Mouse (Mus musculus) midbrain, embryonic 13.5 days (tissue): ENCODE results near the gene Ddx50. TPM values are rescaled to one million over a fixed set of nuclear protein-coding genes. Genes with fewer than 3 reads are reported as not detected.
"Not testable (repeated sequence)": the region's sequence is repeated elsewhere in the genome, so short reads cannot be mapped to it uniquely, and the experiment has no call there.

Experiments
- ATAC-seq: fragments of 200-750 bp; cut with Nextera tagmentation; 2 replicates; pipeline ENCODE4 v1.8.0; 2017; ENCODE audit warnings: mild to moderate bottlenecking, moderate TSS enrichment, moderate library complexity
- H3K27ac ChIP-seq: fragments of 300-500 bp; sonication (generic); 2 replicates; pipeline ENCODE4 v1.5.1; 2015; ENCODE audit warnings: inconsistent platforms, mild to moderate bottlenecking, moderate library complexity
- H3K27me3 ChIP-seq: fragments of 300-500 bp; sonication (generic); 2 replicates; pipeline ENCODE4 v1.6.1; 2015; ENCODE audit warnings: mild to moderate bottlenecking, inconsistent platforms
- H3K36me3 ChIP-seq: fragments of 300-500 bp; sonication (generic); 2 replicates; pipeline ENCODE4 v1.6.1; 2015; ENCODE audit warnings: mild to moderate bottlenecking, inconsistent platforms
- H3K4me1 ChIP-seq: fragments of 300-500 bp; sonication (generic); replicated peaks from 2 replicates; pipeline ENCODE4 v1.6.1; 2015; ENCODE audit warnings: inconsistent platforms
- H3K4me2 ChIP-seq: fragments of 300-500 bp; sonication (generic); replicated peaks from 2 replicates; pipeline ENCODE4 v1.6.1; 2015; ENCODE audit warnings: moderate library complexity, mild to moderate bottlenecking, inconsistent platforms
- H3K4me3 ChIP-seq: fragments of 300-500 bp; sonication (generic); replicated peaks from 2 replicates; pipeline ENCODE4 v1.5.1; 2015; ENCODE audit warnings: mild to moderate bottlenecking, inconsistent platforms
- H3K9ac ChIP-seq: fragments of 300-500 bp; sonication (generic); replicated peaks from 2 replicates; pipeline ENCODE4 v1.6.1; 2015; ENCODE audit warnings: mild to moderate bottlenecking, inconsistent platforms
- H3K9me3 ChIP-seq: fragments of 300-500 bp; sonication (generic); 2 replicates; pipeline ENCODE4 v1.6.1; 2016; ENCODE audit warnings: mild to moderate bottlenecking, inconsistent platforms
- WGBS: fragments of 180-500 bp; shearing (Covaris S2); methylation state at CpG from one replicate; pipeline ENCODE4 v1.1.7; 2015; 5-methylcytosine and 5-hydroxymethylcytosine counted together
- polyA plus RNA-seq: library from polyadenylated mRNA; unstranded; fragments of >200 nt; fragmentation: Nextera tagmentation; extraction: Ambion mirVana; gene quantifications from 2 replicates; pipeline ENCODE4 v1.2.1, GENCODE M21; 2015

The Ddx50 gene
- polyA plus RNA-seq, 1 experiment from 2014 or later: 102 TPM

GRCm38 (mm10) chr10:62599311-62599710 is 51.7 kb downstream of the Ddx50 start:
- WGBS: 95% methylated on average over 3 of the region's 3 CpGs
- Histone ChIP-seq H3K36me3 (peaks cover 29% of the 10 kb centered on the region), H3K4me1 (peaks cover 33% of the 10 kb centered on the region)
- H3K9ac ChIP-seq, H3K27ac ChIP-seq, H3K9me3 ChIP-seq, H3K4me3 ChIP-seq, ATAC-seq, H3K27me3 ChIP-seq, H3K4me2 ChIP-seq: not testable (repeated sequence)

DNA sequence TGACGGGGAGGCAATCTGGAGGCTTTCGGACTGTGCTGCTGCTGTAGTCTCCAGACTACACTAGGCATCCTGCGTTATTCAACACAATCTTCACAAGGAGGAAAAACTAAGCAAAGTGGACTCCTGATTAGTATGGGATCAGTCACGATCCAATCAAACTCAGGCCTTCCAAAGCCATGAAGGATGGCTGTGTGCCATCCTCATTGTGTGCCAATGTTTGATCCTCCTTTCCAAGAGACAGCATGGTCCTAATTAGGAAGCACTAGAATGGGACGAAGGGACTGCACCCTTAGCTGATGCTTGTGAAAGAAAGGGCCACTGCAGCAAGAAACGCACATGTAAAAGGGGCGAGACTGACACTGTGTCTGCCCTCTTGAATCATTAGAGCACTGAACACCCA is 58.5 kb downstream of the Ddx50 start:
- Histone ChIP-seq H3K27ac (no peak overlapping the region), H3K9me3 (no peaks in the 10 kb centered on the region), H3K4me3 (no peak overlapping the region), H3K4me2 (no peak overlapping the region), H3K27me3 (no peaks in the 10 kb centered on the region), H3K36me3 (peaks cover 80% of the 10 kb centered on the region), H3K4me1 (peaks cover 4% of the 10 kb centered on the region; the same call in 1 of the 2 replicates), H3K9ac (no peak overlapping the region)
- no peak for ATAC-seq
- WGBS: 86% methylated on average over 7 of the region's 7 CpGs

- Histone ChIP-seq H3K9me3 (no peaks in the 10 kb centered on the region), H3K36me3 (peaks cover 93% of the 10 kb centered on the region), H3K4me3 (no peak overlapping the region), H3K4me2 (no peak overlapping the region), H3K27me3 (no peaks in the 10 kb centered on the region), H3K4me1 (no peaks in the 10 kb centered on the region), H3K9ac (no peak overlapping the region), H3K27ac (no peak overlapping the region)
- peak; percentile 89 for ATAC-seq
- 36% methylated on average over 6 of the region's 6 CpGs for WGBS
Measured at GRCm38 (mm10) chr10:62590200-62590599, 60.8 kb downstream of the Ddx50 start.

DNA sequence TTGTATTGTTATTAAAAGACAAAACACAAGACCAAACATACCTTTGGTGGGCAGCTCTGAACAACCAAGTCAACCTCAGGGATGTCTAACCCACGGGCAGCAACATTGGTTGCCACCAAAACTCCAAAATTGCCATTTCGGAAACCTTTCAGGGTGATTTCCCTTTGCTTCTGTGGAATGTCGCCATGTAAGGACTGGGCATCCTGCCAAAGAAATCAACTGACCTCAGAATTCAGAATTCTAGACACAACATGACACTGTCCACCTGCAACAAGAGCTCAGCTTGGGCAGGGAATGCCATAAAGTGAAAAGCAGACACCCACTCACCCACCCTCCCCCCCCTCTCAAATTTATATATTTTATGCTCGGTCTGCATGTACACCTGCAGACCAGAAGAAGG is 62.4 kb downstream of the Ddx50 start:
- 88% methylated on average over 4 of the region's 4 CpGs for WGBS

DNA sequence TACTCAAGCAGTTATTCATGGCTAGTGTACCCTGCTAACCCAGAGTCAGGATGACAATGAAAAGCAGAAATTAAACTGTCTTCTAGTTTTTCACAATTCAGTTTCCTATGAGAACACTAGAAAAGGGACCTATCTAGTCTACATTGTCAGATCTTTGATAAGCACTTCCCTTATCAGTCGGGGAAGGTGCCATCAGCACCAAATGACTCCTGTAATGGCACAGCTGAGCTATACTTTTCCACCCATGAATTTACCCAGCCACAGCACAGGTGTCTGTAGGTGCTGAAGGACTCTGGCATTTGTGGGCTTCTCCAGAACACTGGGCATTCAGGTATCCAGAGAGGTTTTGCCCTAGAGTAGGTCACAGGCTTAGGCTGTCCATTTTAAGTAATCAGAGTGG is 67.8 kb downstream of the Ddx50 start:
- no peaks in the 10 kb centered on the region for H3K27me3 ChIP-seq
- no peak for ATAC-seq
- 94% methylated on average over 1 of the region's 1 CpGs for WGBS

More for the DNA sequence above, 62.4 kb downstream of the Ddx50 start:
- H3K27ac ChIP-seq: no peak overlapping the region
- H3K4me1 ChIP-seq: no peaks in the 10 kb centered on the region
- no peak overlapping the region for H3K4me2 ChIP-seq
- H3K27me3 ChIP-seq: no peaks in the 10 kb centered on the region
- no peaks in the 10 kb centered on the region for H3K9me3 ChIP-seq
- no peak overlapping the region for H3K9ac ChIP-seq
- H3K36me3 ChIP-seq: peaks cover 94% of the 10 kb centered on the region
- ATAC-seq: no peak
- no peak overlapping the region for H3K4me3 ChIP-seq

DNA sequence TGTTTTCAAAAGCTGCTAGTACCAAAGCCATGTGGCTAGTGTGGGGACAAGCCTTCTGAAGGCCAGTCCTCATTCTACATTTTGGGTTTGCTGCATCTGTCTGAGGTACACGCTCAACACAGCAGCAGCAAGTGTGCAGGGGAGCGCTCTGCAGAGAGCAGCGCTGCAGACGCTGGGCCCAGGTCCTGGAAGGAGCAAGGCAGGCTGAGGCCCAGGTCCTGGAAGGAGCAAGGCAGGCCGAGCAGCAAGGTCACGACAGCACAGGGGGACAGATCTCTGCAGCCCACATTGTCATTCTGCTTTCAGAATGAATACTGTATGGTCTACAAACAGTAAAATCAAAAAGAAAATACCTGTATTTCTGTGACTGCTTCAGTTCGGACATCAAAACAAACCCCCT is 68.3 kb downstream of the Ddx50 start:
- WGBS: 85% methylated on average over 7 of the region's 7 CpGs
- H3K4me1 ChIP-seq: peaks cover 4% of the 10 kb centered on the region
- H3K4me2 ChIP-seq: no peak overlapping the region
- no peaks in the 10 kb centered on the region for H3K27me3 ChIP-seq
- H3K4me3 ChIP-seq: no peak overlapping the region
- no peak for ATAC-seq
- H3K27ac ChIP-seq: no peak overlapping the region
- peaks cover 76% of the 10 kb centered on the region for H3K36me3 ChIP-seq
- no peaks in the 10 kb centered on the region for H3K9me3 ChIP-seq
- no peak overlapping the region for H3K9ac ChIP-seq

More for the DNA sequence above, 67.8 kb downstream of the Ddx50 start:
- H3K36me3 ChIP-seq: peaks cover 82% of the 10 kb centered on the region
- no peak overlapping the region for H3K27ac ChIP-seq
- no peak overlapping the region for H3K4me3 ChIP-seq
- H3K9me3 ChIP-seq: no peaks in the 10 kb centered on the region
- H3K4me2 ChIP-seq: no peak overlapping the region
- H3K4me1 ChIP-seq: peaks cover 4% of the 10 kb centered on the region
- no peak overlapping the region for H3K9ac ChIP-seq

- Histone ChIP-seq H3K4me1 (peaks cover 9% of the 10 kb centered on the region), H3K27me3 (no peaks in the 10 kb centered on the region), H3K9ac (no peak overlapping the region), H3K36me3 (peaks cover 72% of the 10 kb centered on the region), H3K4me3 (no peak overlapping the region), H3K4me2 (no peak overlapping the region), H3K27ac (no peak overlapping the region), H3K9me3 (no peaks in the 10 kb centered on the region)
- no peak for ATAC-seq
- 89% methylated on average over 17 of the region's 17 CpGs for WGBS
Measured at GRCm38 (mm10) chr10:62582263-62582662, 68.8 kb downstream of the Ddx50 start.

DNA sequence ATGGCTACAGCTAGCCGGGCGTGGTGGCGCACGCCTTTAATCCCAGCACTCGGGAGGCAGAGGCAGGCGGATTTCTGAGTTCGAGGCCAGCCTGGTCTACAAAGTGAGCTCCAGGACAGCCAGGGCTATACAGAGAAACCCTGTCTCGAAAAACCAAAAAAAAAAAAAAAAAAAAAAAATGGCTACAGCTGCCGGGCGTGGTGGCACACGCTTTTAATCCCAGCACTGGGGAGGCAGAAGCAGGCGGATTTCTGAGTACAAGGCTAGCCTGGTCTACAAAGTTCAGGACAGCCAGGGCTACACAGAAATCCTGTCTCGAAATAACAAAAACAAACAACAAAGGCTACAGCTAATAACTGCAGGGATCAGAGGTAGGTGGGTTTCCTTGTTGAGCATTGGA is 71.9 kb downstream of the Ddx50 start:
- WGBS: 87% methylated on average over 12 of the region's 13 CpGs
- not testable (repeated sequence) for H3K27me3 ChIP-seq

GRCm38 (mm10) chr10:62578338-62579100 is 72.5 kb downstream of the Ddx50 start, which contains the start of gene Kif1bp:
Gene Kif1bp (minus strand): TSS chr10:62578457.
- 6% methylated on average over 33 of the region's 33 CpGs for WGBS
- peak; percentile 100 for ATAC-seq

More for the DNA sequence above, 71.9 kb downstream of the Ddx50 start:
- not testable (repeated sequence) for H3K27ac ChIP-seq, H3K9ac ChIP-seq, ATAC-seq, H3K4me3 ChIP-seq, H3K4me2 ChIP-seq, H3K9me3 ChIP-seq
- Histone ChIP-seq H3K36me3 (peaks cover 57% of the 10 kb centered on the region), H3K4me1 (peaks cover 26% of the 10 kb centered on the region)

DNA sequence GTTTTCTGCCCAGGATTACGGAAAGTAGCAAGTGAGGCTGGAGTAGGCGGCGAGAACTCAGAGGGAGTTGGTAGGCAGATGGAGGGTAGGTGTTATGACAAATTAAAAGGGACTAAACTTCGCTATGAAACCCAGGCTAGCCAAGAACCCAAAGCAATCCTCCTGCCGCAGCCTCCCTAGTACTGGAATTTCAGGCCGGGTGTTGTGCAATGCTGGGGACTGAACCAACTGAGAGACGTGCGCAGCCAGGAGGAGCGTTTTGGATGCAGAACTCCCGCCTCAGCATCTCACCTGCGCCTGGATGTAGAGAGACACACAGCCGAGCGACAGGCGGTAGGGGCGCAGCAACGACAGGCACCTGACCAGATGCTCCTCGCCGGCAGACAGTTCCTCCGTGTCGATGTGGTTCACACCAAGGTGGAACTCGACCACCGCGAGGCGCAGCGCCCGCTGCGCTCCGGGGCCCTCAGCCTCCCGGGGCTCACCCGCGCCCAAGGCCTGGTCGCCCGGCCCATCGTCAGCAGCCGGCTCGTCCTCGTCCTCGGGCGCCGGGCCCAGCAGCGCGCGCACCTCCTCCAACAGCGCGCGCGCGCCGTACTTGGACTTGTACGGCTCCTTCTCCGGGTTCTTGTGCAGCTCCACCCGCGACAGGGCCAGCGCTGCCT is 73.2 kb downstream of the Ddx50 start:
- H3K9me3 ChIP-seq: no peaks in the 10 kb centered on the region
- peak overlapping the region; percentile 51 for H3K27ac ChIP-seq
- peak overlapping the region; percentile 96 for H3K4me2 ChIP-seq
- no peaks in the 10 kb centered on the region for H3K27me3 ChIP-seq
- peak overlapping the region; percentile 82 for H3K4me3 ChIP-seq
- WGBS: under 1% methylated on average over 54 of the region's 54 CpGs
- peaks cover 26% of the 10 kb centered on the region for H3K4me1 ChIP-seq
- peak; percentile 87 for ATAC-seq
- H3K9ac ChIP-seq: peak overlapping the region; percentile 88
- peaks cover 56% of the 10 kb centered on the region for H3K36me3 ChIP-seq

More at GRCm38 (mm10) chr10:62578338-62579100, 72.5 kb downstream of the Ddx50 start, which contains the start of gene Kif1bp:
- Histone ChIP-seq H3K9me3 (no peaks in the 10 kb centered on the region), H3K4me2 (peak within 1 kb of the TSS; percentile 96), H3K4me1 (peaks cover 26% of the 10 kb centered on the region), H3K27ac (peak within 1 kb of the TSS; percentile 51), H3K9ac (peak within 1 kb of the TSS; percentile 88), H3K27me3 (no peaks in the 10 kb centered on the region), H3K36me3 (peaks cover 57% of the 10 kb centered on the region), H3K4me3 (peak within 1 kb of the TSS; percentile 82)

DNA sequence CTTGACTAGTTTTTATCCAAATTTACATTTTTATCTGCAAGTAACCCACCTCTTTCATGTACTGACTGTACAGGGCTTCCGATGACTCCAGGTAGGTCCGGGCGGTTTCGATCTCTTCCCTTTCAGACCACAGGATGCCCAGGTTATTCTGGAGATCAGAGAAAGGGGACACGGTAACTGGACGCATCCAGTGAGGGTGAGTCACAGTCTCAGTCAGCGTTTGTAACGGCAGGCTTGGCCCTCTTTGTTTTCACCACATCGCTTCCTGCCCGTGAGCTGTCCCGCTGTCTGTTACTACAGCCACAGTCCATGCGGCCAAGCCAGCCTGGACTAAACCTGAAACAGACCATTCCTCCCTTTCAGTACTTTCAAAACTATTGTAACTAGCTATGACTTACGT is 76.0 kb downstream of the Ddx50 start:
- Histone ChIP-seq H3K36me3 (peaks cover 46% of the 10 kb centered on the region), H3K27ac (no peak overlapping the region), H3K9me3 (no peaks in the 10 kb centered on the region), H3K4me1 (peaks cover 26% of the 10 kb centered on the region), H3K4me2 (no peak overlapping the region), H3K9ac (no peak overlapping the region), H3K4me3 (no peak overlapping the region), H3K27me3 (no peaks in the 10 kb centered on the region)
- no peak for ATAC-seq
- 94% methylated on average over 13 of the region's 13 CpGs for WGBS

GRCm38 (mm10) chr10:62570126-62570871 is 80.7 kb downstream of the Ddx50 start:
- no peak for ATAC-seq

More at GRCm38 (mm10) chr10:62570126-62570871, 80.7 kb downstream of the Ddx50 start:
- Histone ChIP-seq H3K36me3 (peaks cover 84% of the 10 kb centered on the region), H3K9me3 (no peaks in the 10 kb centered on the region), H3K27ac (no peak overlapping the region), H3K4me2 (no peak overlapping the region), H3K9ac (no peak overlapping the region), H3K27me3 (no peaks in the 10 kb centered on the region), H3K4me3 (no peak overlapping the region), H3K4me1 (no peaks in the 10 kb centered on the region)
- WGBS: 89% methylated on average over 7 of the region's 7 CpGs
